Mouse (Mus musculus): ENCODE measurements around the gene Mup20.
"Not testable (repeated sequence)": the region's sequence is repeated elsewhere in the genome, so short reads cannot be mapped to it uniquely, and the experiment has no call there.

The Mup20 gene

DNA sequence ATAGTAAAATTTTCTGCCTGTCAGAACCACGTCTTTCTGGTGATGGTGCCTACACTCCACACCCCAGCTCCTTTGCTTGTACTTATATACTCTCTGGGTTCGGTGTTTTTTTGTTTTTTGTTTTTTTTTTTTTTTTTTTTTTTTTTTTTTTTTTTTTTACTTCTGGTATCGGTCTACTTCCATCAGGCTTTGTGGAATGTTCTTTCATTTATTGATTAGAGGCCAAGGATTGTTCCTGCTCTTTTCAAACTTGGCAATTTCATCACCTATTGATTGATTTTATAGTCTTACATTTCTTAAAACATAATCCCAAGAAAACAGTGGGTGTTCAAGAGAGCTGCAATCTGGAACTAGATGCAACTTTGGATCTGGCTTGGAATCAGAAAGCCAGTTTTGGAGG lies at the start of gene Mup20:
TSS of gene Mup20 (minus strand) at position 101 of the 400 bp plus-strand sequence.
- DNase-seq (ENCODE audit: low read depth, low spot score): not testable (repeated sequence)

DNA sequence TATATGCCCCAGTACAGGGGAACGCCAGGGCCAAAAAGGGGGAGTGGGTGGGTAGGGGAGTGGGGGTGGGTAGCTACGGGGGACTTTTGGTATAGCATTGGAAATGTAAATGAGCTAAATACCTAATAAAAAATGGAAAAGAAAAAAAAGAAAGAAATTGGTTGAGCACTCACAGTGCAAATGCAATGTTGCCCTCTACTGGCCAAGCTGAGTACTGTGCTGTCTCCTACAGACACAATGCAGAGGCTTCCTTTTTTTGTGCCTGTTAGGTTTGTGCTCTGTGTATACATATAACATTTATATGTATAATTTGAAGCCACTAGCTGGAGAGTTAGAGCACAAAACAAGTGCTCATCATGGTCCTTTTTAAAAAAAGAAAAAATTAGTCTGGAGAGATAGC lies 49.4 kb upstream of the Mup20 start:
- not testable (repeated sequence) for DNase-seq (ENCODE audit: low read depth, low spot score)

DNA sequence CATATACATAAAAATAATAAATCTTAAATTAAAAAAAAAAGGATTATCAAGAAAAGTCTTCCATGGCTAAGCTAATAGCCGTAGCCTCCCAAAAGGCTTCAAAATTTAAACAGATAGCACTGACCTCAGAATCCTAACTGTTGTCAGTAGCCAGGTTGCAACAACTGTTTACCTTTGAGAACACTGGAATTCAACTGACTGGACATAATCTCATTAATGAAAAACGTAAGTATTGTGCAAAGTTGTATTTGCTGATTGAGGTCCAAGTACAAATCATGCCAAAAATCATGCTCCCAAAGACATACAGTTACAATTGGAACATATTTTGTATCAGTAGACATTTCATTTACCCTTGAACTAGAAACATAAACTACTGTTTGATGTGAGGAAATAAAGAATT lies 34.0 kb upstream of the Mup20 start:
- no peak for DNase-seq (ENCODE audit: low read depth, low spot score)

DNA sequence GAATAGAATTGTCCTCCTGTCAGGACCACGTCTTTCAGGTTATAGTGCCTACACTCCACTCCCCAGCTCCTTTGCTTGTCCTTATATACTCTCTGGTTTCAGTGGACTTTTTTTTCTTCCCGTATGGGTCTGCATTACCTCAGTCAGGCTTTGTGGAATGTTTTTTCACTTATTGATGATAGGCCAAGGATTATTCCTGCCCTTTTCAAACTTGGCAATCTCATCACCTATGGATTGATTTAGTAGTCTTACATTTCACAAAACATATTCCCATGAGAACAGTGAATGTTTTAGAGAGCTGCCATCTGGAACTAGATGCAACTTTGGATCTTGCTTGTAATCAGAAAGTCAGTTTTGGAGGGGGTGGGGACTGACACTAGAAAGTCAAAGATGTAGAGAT lies 33.3 kb upstream of the Mup20 start, which contains the start of gene Mup3:
TSS of gene Mup3 (minus strand) at position 102 of the 400 bp plus-strand sequence.
- DNase-seq (ENCODE audit: low read depth, low spot score): no peak

DNA sequence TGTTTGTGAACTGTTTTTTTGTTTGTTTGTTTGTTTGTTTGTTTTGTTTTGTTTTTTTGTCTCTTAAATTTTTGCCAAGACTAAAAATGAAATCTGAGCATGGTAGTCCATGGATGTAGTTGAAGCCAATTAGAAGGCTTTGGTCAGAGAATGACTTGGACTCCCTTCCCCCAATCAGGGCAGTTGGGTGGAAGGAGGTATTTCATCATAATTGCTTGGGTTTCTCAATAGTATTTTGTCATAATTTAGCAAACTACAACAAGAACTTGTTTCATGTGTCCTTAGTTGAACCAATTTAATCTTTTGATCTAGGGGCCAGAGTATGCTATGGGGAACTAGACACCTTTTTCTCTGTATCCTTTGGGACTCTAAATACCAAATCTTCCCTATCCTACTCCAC lies 28.8 kb upstream of the Mup20 start:
- DNase-seq (ENCODE audit: low read depth, low spot score): no peak

DNA sequence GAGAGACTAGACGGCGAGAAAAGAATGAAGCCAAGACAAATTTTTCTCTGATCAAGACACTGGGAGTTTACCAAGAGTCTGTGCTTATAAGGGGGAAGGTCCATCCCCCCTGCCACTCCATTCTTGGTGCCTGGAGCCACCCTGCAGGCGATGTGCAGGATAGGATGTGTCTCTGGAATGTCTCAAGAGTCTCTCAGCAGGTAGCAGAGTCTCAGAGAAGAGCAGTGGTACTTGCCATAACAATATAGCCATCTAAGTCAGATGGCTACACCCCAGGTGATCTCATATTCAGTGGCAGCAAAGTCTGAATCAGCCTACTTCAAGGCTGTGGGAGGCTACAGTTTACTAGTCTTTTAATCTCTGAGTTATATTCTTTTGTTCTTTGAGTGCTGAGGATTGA lies 21.2 kb upstream of the Mup20 start:
- DNase-seq (ENCODE audit: low read depth, low spot score): no peak

DNA sequence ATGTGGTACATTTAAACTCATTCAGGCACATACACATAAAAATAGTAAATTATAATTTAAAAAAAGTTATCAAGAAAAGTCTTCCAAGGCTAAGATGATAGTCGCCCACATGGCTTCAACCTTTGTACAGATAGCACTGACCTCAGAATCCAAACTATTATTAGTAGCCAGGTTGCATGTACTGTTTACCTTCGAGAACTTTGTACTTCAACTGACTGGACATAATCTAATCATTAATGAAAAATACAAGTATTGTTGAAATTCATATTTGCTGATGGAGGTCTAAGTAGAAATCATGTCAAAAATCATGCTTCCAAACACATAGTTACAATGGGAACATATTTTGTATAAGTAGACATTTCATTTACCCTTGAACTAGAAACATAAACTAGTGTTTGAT lies 822 bp upstream of the Mup20 start:
- DNase-seq (ENCODE audit: low read depth, low spot score): not testable (repeated sequence)

DNA sequence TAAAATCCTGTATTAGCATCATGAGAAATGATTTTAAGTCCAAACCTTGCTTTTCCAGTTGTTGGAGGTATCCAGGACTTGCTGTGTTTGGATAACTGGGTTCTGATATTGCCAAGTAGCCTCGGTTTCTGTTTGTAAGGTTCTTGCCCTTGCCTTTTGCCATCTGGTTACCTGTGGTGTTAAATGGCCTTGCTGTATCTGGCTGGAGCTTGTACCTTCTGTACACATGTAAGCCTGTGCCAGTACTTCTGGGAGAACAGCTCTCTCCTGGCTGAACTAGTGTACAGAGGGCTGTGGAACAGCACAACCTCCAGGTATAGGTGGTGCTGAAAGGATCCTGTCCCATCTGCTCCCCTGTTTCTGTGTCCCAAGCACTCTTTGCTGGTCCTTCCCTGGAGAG lies 27.7 kb downstream of the Mup20 start:
- DNase-seq (ENCODE audit: low read depth, low spot score): no peak

DNA sequence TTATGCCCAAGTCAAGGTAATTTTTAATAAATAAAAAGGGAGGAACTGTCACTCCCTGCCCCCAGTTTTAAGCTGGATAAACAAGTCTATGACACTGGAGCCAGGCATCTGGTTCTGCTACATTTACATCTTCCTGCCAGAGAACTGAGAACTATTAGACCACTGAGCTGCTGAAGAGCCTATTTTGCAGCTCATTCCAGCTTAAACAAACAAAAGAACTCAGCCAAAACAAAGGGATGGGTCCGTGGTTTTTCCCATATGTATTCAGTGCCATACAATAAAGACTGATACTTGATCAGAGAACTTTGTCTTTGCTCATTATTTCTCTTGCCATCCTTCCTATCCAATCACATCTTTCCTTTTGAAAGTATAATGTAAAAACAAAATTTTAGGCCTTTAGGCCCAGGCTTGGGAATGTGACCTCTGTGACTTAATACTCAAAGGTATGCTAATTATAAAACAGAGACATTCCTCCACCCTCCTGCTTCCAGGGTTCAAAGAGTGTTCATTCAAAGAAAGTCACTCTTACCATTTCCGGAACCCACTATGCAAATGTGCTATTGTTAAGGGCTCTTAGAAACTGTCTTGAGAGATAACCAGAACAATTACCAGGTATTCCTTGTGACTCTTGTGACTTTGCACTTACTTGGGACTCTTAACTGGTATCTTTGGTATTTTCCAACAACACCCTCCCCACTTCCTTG lies 29.6 kb downstream of the Mup20 start:
- DNase-seq (ENCODE audit: low read depth, low spot score): no peak

DNA sequence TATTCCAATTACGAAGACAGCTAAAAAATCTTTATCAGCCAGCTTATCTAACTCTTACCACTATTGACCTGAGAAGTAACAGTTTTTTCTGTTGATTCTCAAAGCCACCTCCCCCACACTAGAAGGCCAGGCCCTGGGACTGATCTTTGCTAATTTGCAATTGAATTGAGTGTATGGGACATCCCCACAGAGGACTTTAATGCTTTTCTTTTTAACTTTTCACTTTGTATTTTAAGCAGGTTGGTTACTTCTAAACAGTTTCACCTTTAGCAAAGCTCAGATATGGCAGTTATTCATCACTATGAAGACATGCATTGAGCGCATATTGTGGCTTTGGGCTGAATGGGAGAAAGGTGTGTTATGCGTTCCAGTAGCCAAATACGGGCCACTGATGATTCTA lies 30.3 kb downstream of the Mup20 start:
- DNase-seq (ENCODE audit: low read depth, low spot score): no peak

DNA sequence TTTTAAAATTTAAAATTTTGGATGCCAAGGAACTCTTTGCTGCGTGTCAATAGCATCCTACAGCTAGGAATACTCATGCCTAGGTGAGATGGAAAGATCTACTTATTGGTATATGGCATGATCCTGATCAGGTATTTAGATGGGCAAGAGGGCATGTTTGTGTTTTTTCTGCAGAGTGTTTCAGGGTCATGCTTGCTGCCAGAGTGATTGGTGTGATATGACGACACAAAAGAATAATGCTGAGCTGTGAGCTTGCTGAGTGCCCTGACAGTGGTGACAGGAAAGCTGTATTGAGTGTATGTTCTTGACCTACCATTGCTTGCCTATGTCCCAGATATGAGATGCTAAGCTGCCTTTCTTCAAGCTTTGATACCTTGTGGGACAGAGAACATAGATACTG lies 30.8 kb downstream of the Mup20 start:
- DNase-seq (ENCODE audit: low read depth, low spot score): no peak

DNA sequence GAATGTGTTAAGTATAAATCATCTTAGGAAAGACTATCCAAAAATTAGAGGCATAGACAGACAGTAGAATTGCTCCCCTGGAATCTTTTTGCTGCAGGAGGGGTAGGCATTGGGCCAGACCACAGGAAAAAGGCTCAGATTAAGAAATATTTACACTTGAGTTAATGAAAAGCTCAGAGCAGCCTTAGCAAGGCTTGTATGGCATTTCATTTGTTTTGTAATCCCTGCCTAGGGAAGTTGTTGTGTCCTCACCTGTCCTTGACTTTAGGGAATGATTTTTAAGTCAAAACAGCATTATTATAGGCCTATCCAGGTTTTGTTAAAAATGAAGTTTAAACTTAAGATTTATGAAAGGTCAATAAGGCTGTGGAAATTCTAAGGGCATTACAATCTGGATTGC lies 33.4 kb downstream of the Mup20 start:
- DNase-seq (ENCODE audit: low read depth, low spot score): not testable (repeated sequence)
